Mouse (Mus musculus) granulocyte monocyte progenitor cell, adult 5-6 weeks (primary cell): ENCODE measurements around the gene Mdk. TPM values are rescaled to one million over a fixed set of nuclear protein-coding genes. Genes with fewer than 3 reads are reported as not detected.

Experiments
- ATAC-seq: replicated peaks from 2 replicates; pipeline ENCODE4 v1.8.0; 2016; ENCODE audit warnings: mild to moderate bottlenecking, moderate TSS enrichment, inconsistent platforms; ENCODE audit not compliant: poor library complexity, severe bottlenecking
- total RNA-seq, 2 experiments: library from RNA; stranded (forward) in 1 of 2; stranded (reverse) in 1 of 2; fragments of 200-712, 200-1000 nt in 1 of 2; fragments of >200 nt in 1 of 2; fragmentation: Nextera tagmentation in 1 of 2; gene quantifications; 2 replicates each; pipeline ENCODE4 v1.2.3; 2014 to 2017

Mdk gene
- total RNA-seq (2014; fragmentation: Nextera tagmentation) (1.3 and 4.1 TPM in 2 replicates), total RNA-seq (2017) (not detected in 2 replicates)

DNA sequence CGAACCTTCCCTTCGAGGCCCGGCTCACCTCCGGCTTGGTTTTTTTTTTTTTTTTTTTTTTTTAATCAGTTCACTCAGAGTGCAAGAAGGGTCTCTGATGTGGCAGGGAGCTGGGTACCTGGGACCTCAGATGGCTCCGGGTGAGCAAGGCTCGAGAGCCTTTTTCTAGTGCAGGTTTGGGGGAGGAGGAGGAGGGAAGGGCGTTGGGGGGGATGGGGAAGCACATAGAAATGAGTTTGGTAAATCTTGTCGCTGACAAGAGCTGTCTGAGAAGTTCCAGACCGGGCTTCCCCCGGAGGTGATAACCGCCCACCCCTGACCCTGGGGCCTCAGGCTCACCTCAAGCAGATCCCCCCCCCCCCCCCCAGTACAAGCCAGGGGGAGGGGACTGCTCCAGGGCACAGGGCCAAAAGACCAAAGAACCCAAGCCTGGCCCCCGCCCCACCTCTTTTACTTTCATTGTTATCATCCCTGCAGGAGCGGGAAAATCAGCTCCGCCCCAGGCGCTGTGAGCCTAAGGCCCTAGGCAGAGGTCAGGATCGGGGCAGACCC lies at the start of gene Mdk:
Gene Mdk, minus strand, starts transcription at position 138 of the 552 bp plus-strand sequence.
- no peak for ATAC-seq

DNA sequence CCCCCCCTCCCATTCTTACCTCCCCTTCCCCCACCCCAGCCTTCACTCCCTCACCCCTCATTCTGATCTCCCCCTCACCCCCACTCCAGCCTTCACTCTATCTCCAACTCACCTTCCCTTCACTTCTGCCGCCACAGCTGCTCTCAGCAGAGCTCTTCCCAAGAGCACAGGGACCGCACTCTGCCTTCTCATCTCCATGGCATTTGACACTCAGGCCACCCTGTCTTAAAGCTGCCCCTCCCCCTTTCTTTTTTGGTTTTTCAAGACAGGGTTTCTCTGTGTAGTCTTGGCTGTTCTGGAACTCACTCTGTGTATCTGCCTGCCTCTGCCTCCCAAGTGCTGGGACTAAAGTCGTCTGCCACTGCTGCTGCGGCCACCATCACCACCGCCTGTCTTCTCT lies 48.7 kb upstream of the Mdk start:
- no peak for ATAC-seq

DNA sequence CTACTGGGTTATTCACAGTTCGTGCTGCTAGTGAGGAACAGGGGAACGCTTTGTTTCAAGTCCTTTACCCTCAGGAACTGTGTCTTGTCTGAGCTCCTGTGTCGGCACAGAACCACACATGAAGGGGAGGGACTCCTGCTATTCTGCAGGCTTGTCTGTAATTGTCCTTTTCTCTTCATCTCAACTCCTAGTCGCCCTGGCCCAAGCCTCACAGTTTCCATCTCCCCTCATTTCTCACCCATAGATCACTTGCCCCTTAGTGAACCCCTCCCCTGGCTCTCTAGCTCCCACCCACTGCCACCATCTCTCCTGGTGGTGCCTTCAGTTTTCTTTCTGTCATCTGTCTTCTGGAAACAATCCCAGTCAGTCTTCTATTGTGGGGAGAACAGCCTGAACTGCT lies 48.1 kb upstream of the Mdk start:
- no peak for ATAC-seq

DNA sequence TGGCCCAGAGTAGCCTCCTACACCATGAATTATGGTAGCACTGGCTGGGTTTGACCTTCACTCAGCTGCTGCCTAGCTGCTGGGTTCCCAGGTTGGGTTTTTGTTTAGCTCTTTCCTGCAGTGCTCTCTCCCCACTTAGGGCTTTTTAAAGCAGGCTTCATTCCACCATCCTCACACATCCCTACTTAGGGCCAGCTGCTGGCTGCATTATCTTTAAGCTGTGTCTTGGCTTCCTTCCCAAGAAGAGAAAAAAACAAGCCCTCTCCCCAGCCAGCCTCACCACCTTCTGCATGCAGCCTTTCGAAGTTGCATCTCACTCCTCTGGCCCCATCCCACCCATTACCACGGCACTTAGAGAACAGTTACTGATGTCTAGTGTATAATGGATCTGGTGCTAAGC lies 46.5 kb upstream of the Mdk start:
- no peak for ATAC-seq

DNA sequence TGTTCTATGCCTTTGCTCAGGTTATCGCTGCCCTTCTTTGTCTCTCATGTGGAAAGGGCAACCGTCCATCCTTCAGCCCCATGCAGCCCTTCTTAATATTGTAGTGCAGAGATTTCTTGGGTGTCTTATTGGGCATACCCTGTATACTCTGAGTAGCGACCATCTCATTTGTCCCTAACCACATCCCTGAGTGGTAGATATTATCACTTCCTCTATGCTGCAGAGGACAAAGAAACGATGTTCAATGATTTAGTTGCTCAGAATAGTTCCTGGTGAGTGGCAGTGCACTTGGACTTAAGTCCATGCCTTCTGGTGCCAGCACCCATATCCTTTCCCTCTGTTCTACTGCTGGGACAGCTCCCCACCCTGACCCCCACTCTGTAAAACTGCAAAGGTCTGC lies 45.9 kb upstream of the Mdk start:
- peak; percentile 71 for ATAC-seq

DNA sequence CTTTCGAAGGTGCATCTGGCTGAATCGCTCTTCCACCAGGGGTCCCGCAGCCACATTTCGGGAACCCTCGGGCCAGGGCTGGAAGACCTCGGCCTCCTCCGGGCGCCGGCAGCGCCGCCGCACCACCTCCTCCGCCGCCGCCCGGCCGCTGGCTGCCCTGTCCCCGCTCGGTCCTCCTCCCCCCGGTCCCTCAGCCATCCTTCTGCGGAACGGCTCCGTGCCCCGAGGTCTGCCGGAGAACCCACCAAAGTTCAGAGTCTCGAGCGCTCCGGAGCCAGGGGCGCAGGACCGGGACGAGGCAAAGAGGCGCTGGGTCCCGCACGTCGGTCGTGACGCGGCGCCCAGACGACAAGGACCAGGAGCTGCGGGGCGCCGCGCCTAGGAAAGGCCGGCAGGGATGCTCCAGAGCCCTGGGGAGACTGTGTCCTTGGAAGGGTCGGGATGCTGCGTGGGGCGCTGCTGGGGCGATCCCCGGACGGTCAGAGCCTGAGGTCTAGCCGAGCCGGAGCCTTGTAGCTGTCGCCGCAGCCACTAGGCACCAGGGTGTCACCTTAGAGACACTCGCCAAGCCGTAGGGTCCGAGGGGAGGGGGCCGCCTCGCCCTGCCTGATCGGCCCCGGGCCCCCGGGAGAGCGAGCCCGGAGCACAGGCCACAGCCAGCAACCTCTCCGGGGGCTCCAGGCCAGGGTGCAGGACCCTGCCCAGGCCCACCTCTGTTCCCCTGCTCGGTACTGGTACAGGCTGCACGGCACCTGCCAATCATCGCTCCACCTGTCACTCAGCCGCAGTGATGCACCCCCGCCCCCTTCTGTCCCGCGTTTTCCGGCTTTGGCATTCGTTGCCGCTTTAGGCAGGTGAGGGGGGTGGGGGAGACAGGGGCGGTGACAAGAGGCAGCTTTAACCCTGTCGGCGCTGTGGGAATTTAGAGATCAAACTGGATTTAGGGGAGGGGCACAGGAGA lies 43.8 kb upstream of the Mdk start, which contains the start of gene Dgkz:
Gene Dgkz, minus strand, starts transcription at position 284 of the 961 bp plus-strand sequence.
- no peak for ATAC-seq

DNA sequence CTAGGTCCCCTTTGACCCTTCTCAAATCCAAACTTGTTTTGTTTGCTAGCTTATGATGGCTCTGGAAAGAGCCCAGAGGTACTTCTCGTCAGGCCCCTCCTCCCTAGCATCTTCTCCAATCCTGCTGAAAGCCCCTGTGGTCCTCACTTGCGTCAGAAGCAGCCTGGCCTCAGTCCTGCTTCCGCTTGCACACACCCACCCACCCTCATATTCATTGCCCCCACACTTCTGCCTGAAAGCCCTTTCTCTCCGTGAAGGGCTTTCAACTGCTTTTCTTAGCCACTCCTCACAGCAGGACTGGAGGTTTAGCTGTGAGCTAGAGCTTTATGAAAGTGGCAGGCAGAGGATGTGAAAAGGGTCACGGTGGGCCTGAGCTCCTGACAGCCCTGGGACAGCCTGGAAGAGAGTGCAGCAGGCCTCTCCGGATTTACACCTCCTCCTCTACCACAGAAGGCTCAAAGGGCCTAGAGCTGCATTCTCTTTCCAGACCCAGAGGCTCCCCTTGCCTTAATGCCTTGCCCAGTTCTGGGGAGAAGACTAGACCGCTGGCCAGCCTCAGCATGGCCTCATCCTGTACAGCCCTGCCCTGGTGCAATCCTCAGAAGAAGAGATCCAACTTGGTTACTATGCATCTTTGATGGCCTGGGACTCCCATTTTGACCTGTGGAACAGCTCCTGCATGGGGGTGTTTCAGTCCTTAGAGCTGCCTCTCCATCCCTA lies 41.5 kb upstream of the Mdk start:
- no peak for ATAC-seq

DNA sequence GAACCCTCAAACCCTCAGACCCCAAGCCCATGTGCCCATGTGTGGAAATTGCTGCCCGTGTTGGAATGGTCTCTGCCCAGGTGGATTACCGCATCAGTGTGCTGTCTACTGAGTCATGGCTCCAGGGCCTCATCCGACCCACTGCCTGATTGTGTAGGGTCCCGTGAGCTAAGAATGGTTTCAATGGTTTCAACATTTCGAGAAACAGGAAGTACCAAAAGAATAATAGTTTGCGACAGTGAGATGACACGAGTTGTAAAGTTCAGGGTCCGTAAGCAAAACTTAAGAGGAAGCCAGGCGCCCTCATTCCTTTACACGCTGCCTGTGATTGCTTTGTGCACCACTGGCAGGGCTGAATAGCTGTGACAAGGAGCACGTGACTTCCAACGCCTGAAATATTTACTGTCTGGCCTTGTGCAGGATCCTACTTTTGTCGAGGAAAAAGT lies 40.0 kb upstream of the Mdk start:
- peak; percentile 88 for ATAC-seq

DNA sequence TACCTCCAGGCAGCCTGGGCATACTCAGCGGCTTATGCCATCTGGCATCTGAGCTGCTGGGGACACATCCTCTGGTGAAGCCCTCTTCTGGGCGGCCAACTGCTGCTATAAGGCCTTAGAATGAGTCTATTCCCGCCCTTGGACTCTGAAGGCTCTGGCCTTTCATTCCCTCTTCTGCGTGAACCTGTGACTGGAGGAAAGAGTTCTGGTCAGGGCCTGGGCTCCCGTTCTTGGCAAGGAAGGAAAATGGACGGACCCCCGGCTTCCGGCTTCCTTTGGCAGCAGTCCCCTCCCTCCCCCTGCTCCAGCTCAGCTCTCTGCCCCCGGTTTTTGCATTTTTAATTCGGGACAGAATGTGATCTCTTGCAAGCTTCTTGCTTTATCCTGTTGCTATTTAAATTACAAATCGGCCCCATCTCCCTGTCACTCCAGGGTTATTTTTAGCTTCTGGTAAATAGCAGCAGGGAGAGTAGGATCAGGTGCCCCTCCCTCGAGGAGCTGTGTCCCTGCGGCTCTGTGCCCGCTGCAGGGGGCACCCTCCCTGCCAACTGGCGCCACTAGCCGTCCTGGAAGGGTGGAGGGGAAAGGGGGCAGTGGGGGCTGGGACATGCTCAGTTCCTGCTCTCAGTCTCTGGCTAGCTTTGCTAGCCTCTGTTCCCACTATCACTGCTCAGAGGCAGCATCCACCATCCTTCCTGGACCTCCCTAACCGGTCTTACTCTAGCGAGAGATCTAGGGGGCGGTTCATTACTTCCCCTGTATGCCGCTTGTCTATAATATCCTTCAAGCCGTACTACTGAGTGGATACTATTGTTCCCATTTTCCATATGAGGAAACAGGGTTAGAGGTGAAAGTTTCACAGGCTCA lies 39.4 kb upstream of the Mdk start:
- no peak for ATAC-seq

DNA sequence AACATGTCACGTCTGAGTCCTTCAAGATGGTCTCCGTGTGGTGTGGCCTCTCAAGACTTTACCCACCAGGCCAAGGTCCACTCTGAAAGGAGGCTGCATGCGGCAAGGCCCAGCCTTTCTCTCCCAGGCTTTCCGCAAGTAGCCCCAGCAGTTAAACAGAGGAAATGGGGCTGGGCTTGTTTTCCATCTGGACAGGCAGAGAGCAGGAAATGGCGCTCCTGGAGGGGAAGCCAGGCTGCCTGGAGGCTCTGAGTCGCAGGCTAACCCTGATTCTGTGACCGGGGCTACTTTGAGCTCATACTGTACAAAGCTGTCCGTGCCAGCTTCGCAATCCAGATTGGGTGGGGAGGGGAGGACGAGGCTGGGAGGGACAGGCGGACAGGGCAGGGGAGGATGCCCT lies 35.9 kb upstream of the Mdk start:
- no peak for ATAC-seq

DNA sequence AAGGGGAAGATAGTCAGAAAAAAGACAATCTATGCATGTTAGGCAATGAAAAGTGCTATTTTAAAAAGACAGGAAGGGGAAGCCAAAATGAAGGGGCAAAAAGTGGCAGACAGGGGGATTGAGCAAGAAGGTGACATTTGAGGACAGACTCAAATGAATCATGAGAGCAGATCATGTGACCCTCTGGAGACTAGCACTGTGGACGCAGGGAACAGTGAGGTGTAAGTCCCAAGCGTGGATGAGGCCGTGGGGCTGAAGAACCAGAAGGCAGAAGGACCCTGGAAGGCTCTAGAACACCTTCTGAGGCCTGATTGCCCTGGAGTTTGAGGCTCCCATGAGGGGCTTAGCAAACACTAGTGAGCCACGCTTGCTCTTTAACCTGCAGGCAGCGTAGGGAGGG lies 34.3 kb upstream of the Mdk start:
- peak; percentile 42 for ATAC-seq

DNA sequence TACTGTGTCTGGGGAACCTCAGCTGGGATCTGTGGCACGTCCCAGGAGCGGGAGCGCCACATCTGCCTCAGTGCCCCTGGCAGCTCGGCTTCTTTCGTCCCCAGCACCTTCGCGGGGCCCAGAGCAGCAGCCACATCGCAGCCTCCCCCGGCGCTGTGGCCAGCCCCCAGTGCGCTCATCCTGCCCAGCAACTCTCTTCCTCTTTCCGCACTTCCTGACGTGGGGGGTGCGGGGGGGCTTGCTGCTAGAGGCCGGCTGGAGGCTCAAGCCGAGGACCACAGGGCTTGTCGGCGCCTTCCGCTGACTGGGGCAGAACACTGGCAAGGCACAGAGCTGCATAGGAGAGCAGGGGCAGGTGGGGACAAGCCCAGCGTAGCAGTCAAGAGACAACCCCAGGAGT lies 33.3 kb upstream of the Mdk start:
- peak; percentile 70 for ATAC-seq

DNA sequence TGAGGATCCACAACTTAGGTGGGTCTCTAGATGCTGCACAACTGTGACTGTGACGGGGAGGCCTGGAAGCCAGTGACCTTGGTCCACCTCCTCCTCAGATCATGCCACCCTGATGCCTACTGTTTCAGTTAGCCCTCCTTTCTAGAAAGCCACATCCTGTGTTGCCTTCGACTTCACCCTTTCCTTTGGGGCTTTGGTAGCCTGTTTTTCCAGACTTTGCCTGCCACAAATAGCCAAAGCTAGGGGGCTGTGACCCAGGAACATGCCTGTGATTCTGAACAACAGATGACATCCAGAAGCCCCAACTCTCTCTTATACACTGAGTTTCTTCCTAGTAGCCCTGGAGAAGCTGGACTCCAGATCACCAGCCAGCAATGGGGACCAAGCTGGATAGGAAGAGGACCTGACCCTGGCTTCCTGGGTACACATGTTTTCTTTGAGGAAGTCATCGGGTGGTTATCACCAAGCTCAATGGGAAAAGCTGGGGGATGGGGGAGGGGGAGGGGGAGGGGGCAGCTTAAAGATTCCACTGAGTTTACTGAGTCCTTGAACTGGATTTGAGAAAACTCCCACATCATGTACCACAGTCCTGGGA lies 32.6 kb upstream of the Mdk start:
- no peak for ATAC-seq

DNA sequence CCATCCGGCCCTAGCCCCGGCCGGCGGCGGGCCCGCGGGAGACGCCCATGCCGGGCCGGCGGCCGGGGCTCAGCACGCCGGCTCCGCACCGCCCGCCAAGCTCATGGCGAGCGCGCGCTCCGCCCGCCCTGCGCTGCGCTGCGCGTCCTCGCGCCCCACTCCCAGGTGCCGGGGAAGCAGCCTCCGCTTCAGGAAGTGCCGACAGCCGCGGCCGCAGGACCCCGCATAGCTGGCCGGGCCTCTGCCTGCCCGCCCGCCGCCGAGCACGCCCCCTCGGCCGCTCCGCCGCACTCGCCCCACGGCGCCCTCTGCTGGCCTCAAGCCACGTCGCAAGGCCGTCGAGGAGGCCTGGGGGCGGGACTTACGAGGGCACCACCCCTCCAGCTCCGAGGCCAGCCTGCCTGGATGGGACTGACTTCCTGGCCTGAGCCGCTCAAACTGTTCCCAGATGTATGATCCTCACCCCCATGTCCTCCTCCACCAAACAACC lies 31.4 kb upstream of the Mdk start:
- peak; percentile 57 for ATAC-seq

DNA sequence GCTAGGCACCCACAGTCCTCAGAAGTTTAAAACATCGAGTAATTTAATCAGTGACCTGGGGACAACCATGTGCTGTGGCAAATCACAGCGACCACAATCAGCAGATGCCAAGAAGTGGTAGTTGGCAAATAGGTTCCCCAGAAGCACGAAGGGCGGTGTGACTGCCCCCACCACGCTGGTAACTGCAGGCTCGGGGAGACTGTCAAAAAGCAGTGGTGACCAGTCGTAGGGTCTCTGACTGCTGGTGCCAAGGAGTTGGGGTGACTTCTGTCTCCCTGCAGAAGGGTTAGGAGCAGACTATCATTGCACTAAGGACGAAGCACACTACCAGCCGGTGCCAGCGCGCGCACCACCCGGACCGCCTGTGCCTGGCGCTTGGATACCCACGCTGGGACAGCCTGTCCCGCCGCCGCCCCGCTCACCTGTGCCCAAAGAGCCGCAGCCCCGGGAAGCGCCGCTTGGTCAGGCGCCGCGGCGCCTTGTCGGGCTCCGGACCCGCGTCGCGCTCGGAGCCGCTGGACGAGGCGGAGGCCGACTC lies 30.8 kb upstream of the Mdk start:
- ATAC-seq: no peak

DNA sequence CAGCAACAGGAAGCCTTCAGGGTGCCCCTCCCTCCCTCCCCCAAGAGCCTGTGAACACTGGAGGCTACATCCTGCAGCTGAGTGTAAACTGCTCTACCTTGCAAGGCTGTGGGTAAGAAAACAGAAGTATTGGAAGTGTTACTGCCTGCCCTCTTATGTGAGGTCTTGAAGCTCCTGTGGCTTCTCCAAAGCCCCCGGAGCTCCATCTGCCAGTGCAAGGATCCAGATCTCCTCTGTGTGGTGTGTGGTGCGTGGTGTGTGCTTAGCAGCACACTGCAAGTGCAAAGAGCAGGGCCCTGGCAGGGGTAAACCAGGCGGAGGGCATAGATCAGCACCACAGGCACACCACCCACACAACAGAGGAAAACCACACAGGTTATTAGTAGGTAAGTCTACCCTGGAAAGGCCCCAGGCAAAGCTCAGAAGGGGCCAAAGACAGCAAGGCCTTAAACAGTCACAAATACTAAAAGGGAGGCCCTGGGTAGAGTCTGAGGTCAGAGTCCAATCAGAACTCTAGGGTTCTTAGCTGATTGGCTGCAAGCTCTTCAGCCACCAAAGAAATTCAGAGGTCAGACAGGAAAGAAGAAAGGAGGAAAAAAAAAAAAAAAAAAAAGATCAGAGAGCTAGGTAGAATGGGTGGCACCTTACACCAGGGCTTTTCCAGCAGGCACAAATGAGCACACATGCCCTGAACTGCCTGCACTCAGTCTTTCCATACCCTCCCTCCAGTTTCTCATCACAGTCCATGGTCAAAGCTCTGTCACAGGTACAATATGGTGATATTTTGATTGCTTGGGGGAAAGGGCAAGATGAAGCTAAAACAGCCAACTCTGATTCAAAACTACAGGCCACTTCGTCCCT lies 30.0 kb upstream of the Mdk start:
- no peak for ATAC-seq

DNA sequence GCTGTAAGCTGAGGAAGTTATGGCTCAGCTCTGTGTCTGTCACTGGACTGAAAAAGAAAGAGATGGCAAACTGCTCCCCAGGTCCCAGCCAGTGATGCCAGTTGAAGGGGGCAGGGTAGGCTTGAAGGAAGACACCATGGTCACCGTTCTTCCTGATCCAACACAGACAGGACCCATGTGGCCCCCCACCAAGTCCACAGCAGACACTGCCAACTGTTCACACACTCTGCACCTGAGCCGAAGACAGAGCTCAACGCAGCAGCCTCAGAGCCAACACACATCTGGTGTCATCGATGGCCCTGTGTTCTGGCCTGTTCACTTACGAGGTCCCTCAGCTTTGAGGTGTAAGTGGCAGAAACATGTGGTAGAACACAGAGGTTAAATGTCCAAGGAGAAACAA lies 28.4 kb upstream of the Mdk start:
- no peak for ATAC-seq
